Mouse (Mus musculus) gastrocnemius, postnatal 4 days (tissue): ENCODE measurements around the gene Izumo2. TPM values are rescaled to one million over a fixed set of nuclear protein-coding genes. Genes with fewer than 3 reads are reported as not detected.
A peak's percentile ranks its signal among the peaks of the same experiment; 100 is the strongest.

Experiments
- DNase-seq, 2 experiments: peaks; one replicate each; pipeline ENCODE4 v3.0.0; 2021 to 2022; ENCODE audit warnings: low spot score in 2 of 2, mixed read lengths in 2 of 2
- long read RNA-seq, 2 experiments: library from polyadenylated mRNA; stranded (forward); transcript quantifications; one replicate each; pipeline ENCODE4 v2.0.0; 2021
- total RNA-seq, 2 experiments: library from RNA; stranded (reverse); gene quantifications; 2 replicates each; pipeline ENCODE4 v1.2.3; 2021

The Izumo2 gene
- total RNA-seq, result not detected
- long read RNA-seq, experiment 1, result 0 reads
- long read RNA-seq, experiment 2, result 0 reads

- DNase-seq, result no peak
These were observed at the start of gene Izumo2 for GRCm38 (mm10) chr7:44708574-44708973. TSS of gene Izumo2 (plus strand) at chr7:44708742.

DNA sequence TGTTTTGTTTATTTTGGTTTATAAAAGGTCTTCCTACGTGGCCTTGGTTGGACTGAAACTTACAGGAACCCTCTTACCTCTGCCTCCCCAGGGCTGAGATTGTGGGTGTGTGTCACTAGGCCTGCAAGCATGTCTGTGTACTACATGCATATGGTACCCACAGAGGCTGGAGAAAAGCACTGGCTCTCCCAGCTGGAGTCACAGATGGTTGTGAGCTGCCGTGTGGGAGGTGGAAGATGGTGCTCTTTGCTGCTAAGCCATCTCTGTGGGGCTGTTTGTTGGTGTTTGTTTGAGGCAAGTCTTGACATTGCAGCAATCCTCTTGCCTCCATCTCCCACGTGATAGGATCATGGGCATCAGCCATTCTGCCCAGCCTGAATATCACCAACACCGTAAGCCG, 47.3 kb upstream of the Izumo2 start:
- DNase-seq, result no peak

DNA sequence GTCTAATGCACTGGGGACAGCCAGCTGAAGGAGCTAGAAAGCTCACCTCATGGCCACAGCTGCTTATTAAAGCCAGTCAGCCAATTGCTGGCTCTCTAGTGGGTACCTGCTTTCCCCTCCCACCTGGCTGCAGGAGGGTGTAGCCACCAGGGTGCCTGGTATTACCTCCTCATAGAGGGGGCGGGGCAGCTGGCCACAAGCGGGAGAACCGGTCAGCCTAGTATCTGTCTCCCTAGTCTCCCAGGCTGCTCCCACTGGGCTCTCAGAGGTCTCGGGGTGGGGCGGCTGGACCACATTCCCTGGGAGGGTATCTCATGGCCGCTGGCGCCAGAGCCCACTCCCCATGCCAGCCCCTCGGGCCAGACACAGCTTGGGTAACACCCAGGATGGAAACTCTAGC, 46.4 kb upstream of the Izumo2 start:
- no peak for DNase-seq

DNA sequence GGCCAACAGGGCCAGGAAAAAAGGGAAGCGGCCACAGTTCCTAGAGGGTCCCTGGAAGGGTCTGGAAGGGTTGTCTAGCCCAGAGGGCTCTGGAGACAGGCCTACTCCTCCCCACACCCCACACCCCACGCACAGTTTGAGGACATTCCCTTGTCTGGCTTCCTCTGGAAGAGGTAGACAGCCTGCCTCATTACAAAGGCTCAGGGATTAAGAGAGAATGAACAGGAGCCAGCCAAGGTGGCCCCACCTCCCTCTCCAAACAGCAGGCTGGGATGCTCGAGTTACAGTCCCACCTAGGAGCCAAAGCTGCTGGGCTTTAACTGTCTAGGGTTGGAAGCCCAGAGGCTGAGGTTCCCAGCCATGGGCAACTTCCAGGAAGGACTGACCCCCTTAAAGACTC, 46.0 kb upstream of the Izumo2 start:
- no peak for DNase-seq

DNA sequence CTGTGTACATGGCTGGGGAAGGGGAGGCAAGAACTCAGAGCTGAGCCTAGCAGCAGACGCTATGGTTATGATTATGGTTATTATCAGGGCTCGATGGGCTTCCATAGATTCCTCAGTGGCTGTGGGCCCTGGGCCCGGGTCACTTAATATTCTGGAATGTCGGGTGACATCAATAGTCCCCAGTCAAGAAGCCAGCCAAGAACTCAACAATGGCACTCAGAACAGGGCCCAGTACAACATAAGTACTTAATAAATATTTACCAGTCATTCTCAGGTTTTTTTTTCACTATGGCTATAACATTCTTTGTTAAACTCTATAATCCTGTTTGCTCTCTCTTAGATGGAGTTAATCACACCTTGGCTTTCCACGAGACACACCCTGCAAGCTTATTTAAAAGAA, 45.0 kb upstream of the Izumo2 start:
- DNase-seq, result no peak

- no peak for DNase-seq
These were observed 43.8 kb upstream of the Izumo2 start for GRCm38 (mm10) chr7:44664731-44665130.

DNA sequence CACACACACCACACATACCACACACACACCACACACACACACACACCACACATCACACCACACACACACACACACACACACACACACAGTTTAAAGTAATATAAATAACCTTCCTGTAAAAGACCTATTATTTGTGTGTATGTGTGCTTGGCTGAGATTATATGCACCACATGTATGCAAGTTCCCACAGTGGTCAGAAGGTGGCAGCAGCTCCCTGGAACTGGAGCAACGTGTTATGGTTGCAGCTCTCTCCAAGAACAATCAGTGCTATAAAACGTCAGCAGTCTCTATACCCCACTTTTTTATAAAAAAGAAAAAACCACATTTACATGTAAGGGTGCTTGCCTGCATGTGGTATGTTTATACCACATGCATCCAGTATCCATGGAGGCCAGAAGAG, 42.1 kb upstream of the Izumo2 start:
- DNase-seq, result no peak

DNA sequence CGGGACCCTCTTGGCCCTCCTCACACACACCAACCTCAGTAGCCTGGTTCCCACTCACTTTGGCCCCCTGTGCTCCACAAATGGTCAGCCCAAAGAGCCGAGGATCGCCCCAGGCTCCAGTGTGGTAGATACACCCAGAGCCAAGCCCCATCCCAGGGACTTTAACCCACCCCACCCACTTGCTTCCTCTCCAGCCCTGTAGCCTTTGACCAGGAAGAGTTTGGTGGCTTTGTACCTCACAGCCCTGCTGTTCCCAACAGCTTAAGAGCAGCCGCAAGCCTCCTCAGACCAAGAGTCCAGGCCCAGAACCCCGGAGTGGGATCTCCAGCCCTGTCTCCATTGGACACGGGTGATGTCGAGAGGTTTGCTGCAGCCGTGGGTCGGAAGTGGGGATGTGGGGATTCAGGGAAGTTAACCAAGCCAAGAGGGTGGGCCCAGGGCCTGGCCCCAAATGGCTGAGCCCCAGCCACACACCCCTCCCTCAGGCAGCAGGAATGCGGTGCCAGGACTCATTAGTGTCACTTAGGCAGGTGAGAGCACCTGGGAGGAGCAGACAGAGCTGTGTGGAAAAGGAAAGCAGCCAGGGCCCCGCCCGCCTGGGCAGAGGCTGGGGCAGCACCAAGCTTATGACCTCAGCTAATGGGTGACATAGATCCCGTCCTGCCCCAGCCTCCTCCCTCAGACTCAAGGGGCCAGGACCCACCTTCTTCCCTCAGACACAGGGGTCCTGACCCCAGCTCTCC, 40.4 kb upstream of the Izumo2 start:
- DNase-seq, result no peak

GRCm38 (mm10) chr7:44669103-44669502, 39.4 kb upstream of the Izumo2 start:
- DNase-seq, result no peak

GRCm38 (mm10) chr7:44670803-44671202, 37.7 kb upstream of the Izumo2 start, which contains the start of gene Myh14:
TSS of gene Myh14 (minus strand) at chr7:44670843.
- peak; percentile 58 to 78 for DNase-seq

GRCm38 (mm10) chr7:44672193-44672592, 36.3 kb upstream of the Izumo2 start:
- no peak for DNase-seq

- DNase-seq, result no peak
These were observed 34.0 kb upstream of the Izumo2 start for GRCm38 (mm10) chr7:44674511-44674910.

- no peak for DNase-seq
These were observed 33.4 kb upstream of the Izumo2 start for GRCm38 (mm10) chr7:44675171-44675570.

- no peak for DNase-seq
These were observed 32.4 kb upstream of the Izumo2 start for GRCm38 (mm10) chr7:44676126-44676525.

- no peak for DNase-seq
These were observed 31.9 kb upstream of the Izumo2 start for GRCm38 (mm10) chr7:44676611-44677010.

DNA sequence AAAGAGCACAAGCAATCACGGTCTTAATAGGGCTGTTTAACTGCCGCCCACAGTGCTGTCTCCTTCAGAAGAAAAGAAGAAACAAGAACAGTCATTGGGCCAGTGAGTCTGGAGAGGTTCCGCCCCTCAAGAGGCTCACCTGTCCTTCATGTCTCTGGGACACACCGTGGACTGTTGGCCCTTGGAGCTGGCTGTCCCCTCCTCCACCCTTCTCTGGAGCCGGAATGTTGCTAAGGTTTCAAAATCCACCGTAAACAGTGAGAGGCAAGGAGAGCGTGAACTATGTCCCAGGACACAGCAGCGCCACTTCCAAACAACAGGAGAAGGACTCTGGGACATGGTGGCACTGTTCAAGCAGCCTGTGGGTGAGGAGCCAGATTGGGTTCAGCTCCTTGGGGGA, 24.9 kb upstream of the Izumo2 start:
- DNase-seq, result no peak

DNA sequence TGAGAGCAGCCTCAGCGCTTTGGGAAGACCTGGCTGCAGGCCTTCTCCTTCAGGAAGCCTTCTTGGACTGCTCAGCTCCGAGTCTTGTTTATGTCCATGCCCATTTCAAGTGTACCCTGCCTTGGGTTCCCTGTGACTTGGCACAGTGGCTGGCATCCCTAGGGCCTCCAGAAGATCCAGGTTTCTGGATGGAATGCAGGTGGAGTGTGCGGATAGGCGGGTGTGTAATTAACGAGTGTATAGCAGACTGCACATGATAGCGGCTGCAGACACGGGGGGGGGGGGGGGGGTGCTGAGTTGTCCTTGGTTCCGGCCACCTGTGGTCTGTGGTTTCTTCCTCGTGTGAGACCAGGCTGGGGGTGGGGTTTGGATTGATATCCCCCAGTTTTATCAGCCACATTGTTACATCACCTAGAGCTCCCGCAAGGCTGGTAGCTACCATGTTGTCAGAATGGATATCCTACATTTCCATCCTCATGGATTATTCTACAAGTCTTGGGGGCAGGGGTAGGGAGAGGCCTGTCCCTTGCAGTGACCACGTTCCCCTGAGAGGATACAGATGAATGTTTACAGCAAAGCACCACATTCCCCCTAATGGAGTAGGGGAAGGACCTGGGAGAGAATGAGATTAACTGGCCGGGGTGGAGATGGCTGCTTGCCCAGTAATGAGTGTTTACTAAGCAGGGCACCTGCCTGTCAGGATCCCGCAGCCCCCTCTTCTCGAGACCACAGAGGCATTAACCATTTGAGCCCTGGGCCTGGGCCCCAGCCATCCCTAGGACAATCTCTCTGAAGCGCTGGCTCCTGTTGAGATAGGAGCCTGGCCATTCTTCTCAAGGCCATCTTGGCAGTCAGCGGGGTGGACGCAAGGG, 22.8 kb upstream of the Izumo2 start:
- no peak for DNase-seq

GRCm38 (mm10) chr7:44688890-44689289, 19.7 kb upstream of the Izumo2 start:
- DNase-seq, result no peak

DNA sequence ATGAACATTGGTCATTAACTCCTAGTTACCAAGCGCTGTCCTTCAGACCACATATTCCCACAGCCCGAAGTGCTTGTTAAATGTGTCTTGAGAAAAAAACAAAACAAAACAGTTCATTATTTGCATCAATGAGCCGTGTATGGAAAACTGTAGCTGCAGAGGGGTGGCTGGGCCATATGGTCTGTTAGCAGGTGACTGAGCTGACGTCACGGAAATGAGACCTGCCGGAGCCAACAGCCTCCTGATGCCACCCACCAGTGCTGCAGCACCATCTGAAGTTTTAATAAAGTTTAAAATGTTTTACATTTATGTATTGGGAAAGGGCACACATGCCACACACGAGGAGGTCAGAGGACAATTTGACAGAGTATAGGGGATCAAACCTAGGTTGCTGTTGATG, 19.2 kb upstream of the Izumo2 start:
- DNase-seq, result no peak

- no peak for DNase-seq
These were observed 14.9 kb upstream of the Izumo2 start for GRCm38 (mm10) chr7:44693427-44694175.

- no peak for DNase-seq
These were observed 13.3 kb upstream of the Izumo2 start for GRCm38 (mm10) chr7:44695223-44695622.
